Mouse (Mus musculus): ENCODE measurements around the gene Larp1. TPM values are rescaled to one million over a fixed set of nuclear protein-coding genes. Genes with fewer than 3 reads are reported as not detected.

Gene Larp1
- 10 to 100 TPM; 57.8 to 61.3 TPM for total RNA-seq (2021)

DNA sequence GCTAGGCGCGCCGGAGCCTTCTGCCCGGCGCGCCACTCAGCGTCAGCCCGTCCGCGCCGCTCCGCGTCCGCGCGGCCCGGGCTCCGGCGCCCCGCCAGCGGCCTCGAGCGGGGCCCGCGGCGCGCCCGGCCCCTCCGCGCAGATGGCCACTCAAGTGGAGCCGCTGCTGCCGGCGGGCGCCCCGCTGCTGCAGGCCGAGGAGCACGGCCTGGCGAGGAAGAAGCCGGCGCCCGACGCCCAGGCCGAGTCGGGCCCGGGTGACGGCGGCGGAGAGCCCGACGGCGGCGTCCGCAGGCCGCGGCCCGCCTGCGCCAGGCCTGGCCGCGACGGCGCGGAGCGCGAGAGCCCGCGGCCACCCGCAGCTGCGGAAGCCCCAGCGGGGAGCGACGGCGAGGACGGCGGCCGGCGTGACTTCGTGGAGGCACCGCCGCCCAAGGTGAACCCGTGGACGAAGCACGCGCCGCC lies at the start of gene Larp1:
Larp1 (plus strand) TSS at position 14 of the 465 bp plus-strand sequence.
- DNase-seq: peak in 1 of 2 experiments; percentile 45
- intact Hi-C loops (cut with DNase I): loop anchor here (5.0 kb wide), 1 partner anchor 158 kb away; the partner anchor contains the start of gene Gemin5

DNA sequence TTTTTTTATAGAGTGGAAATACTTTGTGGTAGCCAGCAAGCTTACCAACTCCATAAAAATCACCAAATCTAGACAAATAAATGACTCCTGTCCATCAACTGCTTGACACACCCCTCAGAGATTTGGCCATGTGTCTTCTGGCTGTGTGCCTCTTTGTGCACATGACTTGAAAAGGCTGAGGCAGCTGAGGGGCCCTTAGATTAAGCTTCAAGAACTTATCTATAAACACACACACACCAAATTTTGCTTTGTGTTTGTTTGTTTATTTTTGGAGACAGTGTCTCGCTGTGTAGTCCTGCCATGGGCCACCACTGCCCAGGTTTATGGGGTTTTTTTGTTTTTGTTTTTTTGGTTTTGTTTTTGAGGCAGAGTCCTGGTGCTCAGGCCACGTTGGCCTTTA lies 48.9 kb upstream of the Larp1 start:
- intact Hi-C loops (cut with DNase I): no loop called here
- DNase-seq: no peak

DNA sequence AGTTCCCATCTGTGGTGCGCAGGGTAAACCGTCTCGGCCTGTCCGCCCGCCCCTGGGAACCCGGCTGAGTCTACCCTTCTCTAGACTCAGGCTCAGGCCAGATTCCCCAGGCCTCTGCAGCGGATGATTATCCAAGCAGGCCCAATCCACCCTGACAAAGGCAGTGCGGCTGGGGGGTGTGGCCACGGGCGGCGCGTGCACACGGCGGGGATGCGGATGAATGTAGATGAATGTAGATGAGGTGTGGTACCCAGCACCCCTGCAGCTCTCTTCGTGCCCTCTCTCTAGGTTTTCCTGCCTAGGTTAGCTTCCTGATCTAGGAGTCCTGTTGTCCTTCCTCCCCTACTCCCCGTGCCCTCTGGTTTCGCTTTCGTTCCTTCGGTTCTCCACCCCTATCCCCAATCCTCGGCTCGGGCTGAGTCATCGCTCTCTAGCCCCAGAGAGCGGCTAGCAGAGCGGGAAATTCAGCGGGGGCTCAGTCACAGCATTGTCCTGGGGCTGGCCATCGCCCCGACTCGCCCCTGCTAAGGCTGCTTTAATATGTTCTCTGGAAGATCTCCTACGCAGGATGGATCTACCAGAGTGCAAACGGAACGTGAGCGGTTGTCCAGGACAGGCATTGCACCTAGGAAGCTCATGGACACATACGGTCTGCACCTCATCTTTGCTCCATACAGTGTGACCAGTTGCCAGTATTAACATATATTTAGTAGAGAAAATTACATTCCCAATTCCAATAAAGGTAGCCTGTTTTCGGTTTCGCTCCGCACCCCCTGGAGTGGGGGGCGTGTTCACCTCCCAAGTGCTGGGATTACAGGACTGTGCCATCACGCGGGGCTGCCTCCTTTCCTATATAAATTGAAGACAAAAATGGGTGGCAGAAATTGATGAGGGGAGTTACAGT lies 46.2 kb upstream of the Larp1 start:
- DNase-seq: peak; percentile 87 to 88
- intact Hi-C loops (cut with DNase I): loop anchor here (2.0 kb wide), 1 partner anchor 48 kb away; no protein-coding TSS in a partner anchor

DNA sequence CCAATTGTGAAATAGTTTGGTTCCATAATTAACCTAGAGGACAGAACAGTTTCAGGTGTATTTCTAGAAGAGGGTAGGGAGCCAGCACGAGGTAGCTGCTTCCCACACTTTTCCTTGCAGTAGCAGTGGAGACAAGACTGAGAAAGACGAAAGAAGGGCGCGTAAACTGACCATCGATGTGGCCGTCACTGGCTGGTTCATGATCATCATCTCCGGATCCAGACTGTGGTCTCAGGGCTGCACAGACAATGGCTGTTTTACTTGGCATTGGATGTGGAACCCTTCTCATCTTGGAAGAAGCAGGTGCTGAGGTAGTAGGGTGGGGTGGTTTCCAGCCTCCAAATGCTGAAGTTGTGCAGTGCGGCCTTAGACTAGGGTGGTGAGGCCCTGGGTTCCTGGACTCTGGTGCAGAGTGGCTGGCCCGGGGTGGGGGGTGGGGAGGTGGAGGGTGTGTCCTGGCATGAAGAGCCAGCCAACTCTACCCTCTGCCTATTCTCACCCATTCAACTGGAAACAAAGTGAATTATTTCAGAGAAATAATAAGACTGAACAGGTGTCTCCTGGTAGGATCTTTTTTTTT lies 45.5 kb upstream of the Larp1 start:
- intact Hi-C loops (cut with DNase I): loop anchor here (2.0 kb wide), 1 partner anchor 47 kb away; no protein-coding TSS in a partner anchor
- no peak for DNase-seq

DNA sequence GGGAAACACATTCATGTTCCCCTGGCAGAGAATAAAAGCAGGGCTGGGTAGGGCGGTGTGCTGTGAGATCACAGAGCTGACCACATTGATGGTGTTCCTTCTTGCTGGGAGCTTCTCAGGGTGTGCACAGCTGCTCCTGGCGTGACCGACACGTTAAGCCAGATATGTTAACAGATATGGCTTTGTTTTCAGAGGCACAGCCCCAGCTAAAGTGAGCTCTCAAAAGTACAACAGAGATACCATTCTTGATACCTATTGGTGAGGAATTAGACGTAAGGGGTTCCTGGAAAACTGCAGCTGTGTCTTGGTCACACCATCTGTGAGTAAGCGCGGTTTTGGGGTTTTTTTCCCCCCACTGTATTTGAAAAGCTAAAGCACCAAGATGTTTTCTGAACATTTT lies 42.2 kb upstream of the Larp1 start:
- no peak for DNase-seq
- intact Hi-C loops (cut with DNase I): no loop called here

DNA sequence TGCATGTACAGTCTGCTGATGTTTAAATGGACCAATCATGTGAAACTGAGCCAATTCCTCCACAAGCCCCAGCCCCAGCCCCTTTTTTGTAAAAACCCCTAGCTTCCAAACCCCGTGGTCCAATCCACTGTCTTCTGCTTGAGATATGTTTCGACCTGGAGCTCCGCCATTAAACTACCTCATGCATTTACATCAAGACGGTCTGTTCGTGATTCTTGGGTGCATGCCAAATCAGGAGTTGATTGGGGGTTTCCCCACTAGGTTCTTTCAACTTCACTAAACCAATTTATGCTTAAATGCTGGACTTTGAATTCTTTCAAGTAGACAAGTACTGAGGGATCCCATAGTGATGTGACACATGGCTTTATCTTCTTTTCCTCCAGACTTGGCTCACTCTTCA lies 40.6 kb upstream of the Larp1 start:
- no peak for DNase-seq
- intact Hi-C loops (cut with DNase I): no loop called here

DNA sequence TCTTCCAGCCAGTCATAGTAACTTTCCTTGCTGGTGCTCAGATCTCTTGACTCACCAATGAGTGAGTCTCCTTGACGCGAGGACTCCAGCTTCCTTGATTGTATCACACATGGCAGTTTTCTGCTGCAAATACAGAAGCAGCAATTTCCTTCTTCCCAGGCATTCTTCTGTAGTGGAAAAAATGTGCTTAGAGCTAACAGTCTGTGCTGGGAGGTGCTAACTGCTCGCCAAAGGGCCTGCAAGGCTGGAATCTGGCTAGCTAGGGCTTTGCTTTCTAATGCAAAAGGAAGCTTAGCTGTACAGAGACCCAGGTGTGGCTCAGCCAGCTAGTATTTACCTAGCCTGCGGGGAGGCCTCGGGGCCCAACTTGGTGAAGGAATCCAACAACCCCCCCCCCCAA lies 38.3 kb upstream of the Larp1 start:
- DNase-seq: no peak
- intact Hi-C loops (cut with DNase I): no loop called here

DNA sequence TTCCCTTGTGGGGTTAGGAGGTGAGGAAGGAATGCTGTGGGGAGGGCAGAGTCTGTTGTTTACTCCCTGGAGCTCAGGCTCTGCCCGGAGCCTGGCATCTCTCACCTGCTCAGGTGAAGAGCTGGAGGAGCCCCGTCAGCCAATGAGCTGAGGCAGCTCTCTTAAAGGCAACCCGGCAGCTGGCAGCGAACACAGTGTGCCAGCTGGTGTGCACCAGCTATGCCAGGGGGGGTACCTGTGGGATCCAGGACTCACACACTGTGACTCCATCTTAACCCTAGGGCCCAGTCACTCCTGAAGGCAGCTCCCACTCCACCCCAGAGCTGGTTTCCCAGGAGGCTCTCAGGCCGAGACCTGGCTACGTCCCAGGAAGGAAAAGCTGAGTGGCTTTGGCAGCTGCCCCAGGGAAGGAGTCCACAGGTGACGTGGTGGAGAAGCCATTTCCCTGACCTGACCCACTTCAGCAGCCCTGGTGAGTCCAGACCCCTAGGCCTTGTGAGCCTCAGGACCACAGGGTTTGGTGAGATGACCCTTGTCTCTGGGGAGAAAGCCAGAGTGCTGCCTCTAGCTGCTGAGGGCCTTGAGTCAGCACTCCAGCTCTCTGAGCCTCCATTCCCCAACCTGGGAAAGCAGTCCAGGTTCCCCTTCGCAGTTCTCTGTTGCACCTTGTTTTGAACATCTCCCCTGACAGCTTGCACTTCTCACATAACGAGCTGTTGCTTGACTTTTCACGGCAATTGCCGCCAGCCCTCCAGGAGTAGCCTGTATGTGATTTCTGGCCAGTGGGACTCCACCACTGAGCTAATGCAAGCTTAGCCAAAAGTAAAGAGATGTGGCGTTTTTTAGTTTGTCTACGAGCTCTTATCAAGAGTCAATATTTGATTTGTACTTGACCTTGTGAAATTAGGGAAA lies 35.6 kb upstream of the Larp1 start:
- no peak for DNase-seq
- intact Hi-C loops (cut with DNase I): no loop called here

DNA sequence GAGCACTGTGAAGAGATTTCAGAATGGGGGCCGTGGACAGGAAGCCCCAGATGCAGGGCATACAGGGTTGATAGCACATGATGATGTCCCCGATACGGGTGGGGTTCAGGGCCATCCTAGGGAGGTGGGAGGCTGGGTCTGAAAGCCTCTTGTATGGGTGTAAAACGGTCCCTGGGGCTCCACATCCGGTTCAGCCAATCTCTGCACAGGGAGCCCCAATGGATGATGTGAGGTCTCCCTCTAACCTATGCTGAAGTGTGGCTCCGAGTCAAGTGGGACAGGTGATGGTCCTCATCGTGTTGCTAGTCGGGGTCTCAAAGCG lies 35.0 kb upstream of the Larp1 start:
- DNase-seq: no peak
- intact Hi-C loops (cut with DNase I): no loop called here

DNA sequence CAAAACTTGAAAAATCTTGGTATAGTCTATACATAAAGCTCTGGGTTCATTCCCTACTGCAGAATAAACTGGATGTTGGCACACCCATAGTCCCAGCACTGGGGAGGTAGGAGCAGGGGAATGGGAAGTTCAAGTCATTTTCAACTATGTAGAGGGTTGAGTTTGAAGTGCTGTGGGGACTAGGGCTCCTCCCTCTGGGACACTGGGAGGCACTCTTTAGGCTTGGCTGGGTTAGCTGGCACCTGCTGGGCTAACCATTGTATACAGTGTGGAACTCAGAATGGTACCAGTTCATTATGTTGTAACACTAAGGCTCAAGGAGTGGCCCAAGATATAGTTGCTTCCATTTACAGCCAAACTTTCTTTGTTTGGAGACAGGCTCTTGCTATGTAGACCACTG lies 33.0 kb upstream of the Larp1 start:
- intact Hi-C loops (cut with DNase I): no loop called here
- no peak for DNase-seq

DNA sequence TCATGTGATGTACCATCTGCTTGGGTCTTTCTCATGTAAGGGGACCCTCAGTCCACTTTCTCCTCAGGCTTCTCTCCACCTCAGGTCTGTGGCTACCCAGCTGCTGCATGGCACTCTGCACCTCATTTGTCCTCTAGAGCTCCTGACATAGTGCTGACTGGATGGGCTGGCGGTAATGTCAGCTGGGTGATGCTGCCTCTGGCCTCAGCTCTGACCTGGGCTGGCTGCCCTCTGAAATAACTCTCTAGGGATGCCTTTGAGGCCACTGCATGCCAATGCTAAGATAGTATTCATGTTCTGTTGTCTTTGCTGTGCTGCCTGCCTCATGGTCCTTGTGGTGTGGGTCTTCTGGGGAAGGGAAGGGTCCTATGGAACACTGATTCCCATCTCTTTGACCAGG lies 31.2 kb upstream of the Larp1 start:
- intact Hi-C loops (cut with DNase I): no loop called here
- no peak for DNase-seq

DNA sequence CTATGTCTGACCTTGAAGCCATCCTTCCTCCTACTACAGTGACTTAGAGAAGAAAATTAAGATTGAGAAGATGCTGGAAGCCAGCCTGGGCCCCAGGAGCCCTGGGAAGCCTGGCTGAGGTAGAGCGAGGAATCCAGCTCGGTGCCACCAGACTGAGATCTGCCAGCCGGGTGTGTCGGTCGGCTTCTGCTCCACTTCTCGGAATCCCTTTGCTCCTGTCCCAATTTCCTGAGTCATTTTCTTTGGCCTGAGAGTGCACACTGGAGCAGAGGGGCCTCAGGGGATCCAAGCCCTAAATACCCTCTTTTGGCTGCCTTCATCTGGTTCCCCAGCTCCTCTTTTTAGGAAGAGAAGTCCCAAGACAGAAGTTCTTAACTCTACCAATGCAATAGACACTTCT lies 29.2 kb upstream of the Larp1 start:
- no peak for DNase-seq
- intact Hi-C loops (cut with DNase I): no loop called here

DNA sequence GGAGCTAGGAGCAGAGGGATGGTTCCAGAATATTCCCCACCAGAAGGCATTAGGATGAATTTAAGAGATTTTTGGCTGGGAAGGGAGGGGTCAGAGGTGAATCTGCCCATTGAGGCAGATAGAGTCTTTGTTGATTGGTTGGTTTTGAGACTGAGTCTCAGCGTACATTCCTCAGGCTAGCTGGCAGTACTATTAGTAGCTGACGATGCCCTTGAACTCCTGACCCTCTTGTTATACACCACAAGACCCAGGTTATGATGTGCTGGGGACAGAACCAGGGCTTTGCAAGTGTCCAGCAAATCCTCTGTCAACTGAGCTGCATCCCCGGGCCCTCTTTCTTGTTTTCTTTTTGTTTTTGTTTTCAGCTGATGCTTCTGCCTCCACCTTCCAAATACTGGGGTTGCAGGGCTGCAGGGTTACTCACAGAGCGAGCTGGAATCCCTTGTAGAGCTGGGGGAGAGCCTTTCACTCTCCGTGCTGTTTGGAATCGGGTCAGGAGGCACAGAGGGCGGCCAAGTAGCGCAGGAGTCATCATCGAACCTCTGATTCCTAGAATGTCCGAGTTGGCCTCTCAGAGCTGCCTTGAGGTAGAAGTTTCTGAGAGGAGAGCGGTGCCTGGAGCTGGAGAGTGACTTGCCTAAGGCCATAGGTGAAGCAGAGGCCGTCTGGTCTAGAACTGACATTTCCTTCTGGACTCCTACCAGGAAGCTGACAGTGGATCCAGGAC lies 27.6 kb upstream of the Larp1 start:
- intact Hi-C loops (cut with DNase I): no loop called here
- no peak for DNase-seq

DNA sequence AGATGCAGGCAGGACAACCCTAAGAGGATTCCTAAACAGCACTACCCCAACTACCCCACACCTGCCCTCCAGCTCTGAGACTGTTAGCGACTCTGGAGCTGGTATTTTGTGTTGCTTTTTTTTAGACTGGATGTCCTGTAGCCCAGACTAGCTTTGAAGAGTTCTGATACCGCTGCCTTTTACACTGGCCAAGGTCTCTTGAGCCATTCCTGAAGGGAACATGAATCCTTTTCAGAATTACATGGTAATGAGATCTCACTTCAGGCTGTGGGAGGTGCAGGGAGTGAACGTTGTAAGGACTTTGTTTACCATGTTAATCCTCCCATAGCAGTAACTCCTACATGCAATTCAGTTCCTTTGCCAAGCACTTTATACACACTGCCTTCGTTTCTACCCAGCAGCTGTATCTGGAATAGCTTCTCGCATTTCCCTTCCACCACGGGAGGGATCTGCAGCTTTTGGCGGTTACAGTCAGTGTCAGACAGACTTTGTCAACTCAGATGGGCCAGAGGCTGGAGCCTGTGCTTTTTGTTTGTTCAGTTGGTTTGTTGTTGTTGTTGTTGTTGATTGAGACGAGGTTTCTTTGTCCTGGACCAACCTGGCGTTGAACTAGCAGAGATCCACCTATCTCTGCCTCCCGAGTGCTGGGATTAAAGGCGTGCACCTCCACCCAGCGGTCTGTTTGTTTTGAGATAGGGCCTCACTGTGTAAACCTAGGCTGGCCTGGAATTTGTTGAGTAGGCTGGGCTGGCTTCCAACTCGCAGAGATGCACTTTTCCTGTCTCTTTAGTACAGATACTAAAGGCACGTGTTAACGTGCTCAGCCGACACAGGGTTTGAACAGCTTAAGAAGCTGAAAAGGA lies 25.2 kb upstream of the Larp1 start:
- intact Hi-C loops (cut with DNase I): no loop called here
- peak; percentile 21 to 36 for DNase-seq

DNA sequence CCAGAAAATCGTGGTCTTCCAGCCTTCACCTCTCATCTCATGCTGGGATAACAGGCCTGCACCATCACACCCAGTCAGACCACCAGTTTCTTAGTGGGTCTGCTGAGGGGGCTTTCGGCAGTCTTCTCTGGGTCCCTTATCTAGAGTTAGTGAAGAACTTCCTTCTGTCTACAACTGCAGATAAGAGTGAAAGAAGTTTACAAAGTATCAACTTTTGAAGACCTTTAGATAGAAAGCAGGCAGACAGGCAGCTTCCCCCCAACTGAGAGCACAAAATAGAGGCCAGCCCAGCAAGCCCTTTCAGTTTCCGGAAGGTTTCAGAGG lies 24.6 kb upstream of the Larp1 start:
- DNase-seq: no peak
- intact Hi-C loops (cut with DNase I): no loop called here

DNA sequence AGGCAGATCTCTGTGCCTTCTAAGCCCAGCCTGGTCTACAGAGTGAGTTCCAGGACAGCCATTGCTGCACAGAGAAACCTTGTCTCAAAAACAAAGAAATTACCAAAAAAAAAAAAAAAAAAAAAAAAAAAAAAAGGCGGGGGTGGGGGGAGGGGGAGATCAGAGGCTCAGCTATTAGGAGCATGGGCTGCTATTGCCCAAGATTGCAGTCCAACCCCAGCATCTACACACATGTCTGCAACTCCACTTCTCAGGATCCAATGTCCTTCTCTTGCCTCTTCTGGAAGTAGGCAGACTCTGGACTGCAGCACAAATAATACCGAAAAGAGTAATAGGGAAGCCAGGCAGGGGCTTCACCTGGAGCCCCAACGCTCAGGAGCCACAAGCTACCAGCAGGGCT lies 23.4 kb upstream of the Larp1 start:
- intact Hi-C loops (cut with DNase I): no loop called here
- no peak for DNase-seq

DNA sequence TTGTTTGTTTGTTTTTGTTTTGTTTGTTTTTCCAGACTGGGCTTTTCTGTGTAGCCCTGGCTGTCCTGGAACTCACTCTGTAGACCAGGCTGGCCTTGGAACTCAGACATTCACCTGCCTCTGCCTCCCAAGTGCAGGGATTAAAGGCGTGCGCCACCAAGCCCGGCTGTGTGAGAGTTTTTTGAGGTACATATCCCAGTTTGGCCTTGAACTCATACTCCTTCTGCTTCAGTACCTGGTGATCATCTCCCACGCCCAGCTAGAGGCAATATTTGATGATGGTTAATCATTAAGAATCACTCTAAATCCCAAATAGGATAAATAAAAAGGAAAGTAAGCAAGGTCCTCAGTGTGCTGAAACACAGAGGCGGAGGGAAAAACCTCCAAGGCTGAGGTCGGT lies 22.8 kb upstream of the Larp1 start:
- intact Hi-C loops (cut with DNase I): no loop called here
- no peak for DNase-seq

DNA sequence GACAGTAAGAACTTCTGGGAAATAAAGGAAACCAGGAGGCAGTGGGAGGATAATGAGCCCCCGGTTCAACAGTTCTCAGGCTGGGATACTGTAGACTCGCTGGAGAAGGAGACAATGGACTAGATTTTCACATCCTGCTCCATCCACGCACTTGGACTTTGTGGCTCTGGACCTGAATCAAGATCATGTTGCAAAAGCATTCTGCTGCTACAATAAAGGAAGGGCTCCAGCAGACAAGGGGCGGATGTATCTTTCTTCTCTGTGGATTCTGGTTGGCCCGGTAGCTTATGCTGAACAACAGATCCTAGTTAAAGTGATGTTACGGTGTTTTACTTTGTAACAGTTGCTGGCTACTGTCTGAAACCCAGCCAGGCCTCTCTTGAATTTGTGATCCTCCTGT lies 22.4 kb upstream of the Larp1 start:
- no peak for DNase-seq
- intact Hi-C loops (cut with DNase I): no loop called here

DNA sequence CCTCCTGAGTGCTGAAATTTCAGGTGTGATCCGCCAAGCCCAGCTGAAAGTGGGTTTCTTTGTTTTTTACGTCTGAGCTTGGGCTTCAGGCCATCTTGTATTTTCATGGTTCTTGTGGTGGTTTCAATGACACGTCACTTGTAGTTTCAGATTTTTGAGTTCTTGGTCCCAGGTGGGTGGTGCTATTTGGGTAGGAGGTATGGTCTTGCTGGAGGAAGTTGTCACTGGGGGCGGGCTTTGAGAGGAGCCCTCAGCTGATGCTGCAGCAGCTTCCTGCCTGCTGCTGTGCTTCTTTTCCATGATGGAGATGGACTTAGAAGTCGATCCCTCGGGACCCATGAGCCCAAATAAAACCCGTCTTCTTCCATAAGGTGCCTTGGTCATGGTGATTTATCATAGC lies 22.0 kb upstream of the Larp1 start:
- intact Hi-C loops (cut with DNase I): no loop called here
- no peak for DNase-seq

DNA sequence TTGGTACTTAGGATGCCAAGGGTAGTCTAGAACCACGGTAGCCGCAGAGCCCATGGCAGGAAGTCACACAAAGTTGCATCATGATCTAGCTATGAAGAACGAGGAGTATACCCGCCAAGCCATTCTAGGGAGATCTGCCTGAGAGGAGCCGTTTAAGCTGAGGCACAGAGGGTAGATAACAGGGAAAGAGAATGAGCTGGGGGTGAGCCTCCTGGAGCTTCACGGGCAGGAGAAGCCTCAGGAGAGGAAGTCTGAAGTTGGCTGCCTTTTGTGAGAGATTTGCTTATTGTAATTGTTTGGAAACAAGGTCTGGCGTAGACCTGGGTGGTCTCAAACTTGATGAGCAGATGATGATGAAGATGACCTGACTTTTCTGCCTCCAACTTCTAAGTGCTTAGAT lies 10.7 kb upstream of the Larp1 start:
- no peak for DNase-seq
- intact Hi-C loops (cut with DNase I): no loop called here

Measured in heart, postnatal 10 days (tissue).